Mouse (Mus musculus): ENCODE results near the gene Bpifa1.
"Not testable (repeated sequence)": the region's sequence is repeated elsewhere in the genome, so short reads cannot be mapped to it uniquely, and the experiment has no call there.

Bpifa1 gene

GRCm38 (mm10) chr2:154142580-154142979, at the start of gene Bpifa1:
TSS of gene Bpifa1 (plus strand) at chr2:154142880.
- in situ Hi-C loops (cut with MseI, MboI), result no loop called here

- in situ Hi-C loops (cut with MseI, MboI), result no loop called here
Observed at GRCm38 (mm10) chr2:154097734-154098133, 44.9 kb upstream of the Bpifa1 start.

GRCm38 (mm10) chr2:154117381-154117780, 25.3 kb upstream of the Bpifa1 start:
- in situ Hi-C loops (cut with MseI, MboI), result no loop called here

- in situ Hi-C loops (cut with MseI, MboI), result no loop called here
Observed at GRCm38 (mm10) chr2:154130120-154130519, 12.6 kb upstream of the Bpifa1 start, which contains the start of gene Bpifa3. TSS of gene Bpifa3 (plus strand) at chr2:154130336.

- in situ Hi-C loops (cut with MseI, MboI), result no loop called here
Observed at GRCm38 (mm10) chr2:154143735-154144134, 1.1 kb downstream of the Bpifa1 start.

GRCm38 (mm10) chr2:154147496-154147895, 4.8 kb downstream of the Bpifa1 start:
- in situ Hi-C loops (cut with MseI, MboI), result no loop called here

DNA sequence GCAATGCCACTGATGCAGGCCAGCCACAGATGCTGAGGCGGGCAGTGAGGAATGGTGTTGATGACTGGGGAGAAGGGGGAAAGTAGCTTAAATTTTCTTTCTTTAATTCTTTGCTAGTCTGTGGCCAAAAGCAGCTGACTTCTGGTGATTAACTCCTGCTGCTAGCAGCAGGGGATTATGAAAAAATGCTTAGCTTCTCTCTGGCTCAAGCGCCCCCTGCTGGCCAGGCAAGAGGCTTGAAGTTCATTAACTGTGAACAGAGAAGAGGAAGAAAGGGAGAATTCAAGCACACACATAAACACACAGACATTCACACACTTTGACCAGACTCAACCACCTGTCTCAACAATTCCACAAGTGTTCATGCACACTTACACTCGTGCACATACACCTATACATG, 15.8 kb downstream of the Bpifa1 start:
- in situ Hi-C loops (cut with MseI, MboI), result no loop called here

DNA sequence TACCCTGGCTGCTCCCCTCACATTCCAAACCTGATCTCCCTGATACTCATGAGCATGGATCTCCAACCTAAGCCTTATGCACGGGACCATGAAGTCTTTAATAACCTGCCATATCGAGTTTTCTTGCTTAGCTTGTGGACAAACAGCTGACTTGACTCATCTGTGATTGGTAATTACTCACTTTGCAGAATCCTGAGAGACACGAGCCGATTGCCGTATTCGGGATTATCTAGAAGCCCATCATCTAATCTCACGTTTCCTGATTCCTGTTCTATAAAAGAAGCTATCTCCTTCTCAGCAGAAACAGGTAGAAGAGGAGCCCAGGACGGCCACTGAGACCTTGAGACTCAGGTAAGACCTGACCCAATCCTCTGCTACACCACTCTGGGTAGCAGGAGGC, 19.6 kb downstream of the Bpifa1 start, which contains the start of gene Bpifa5:
TSS of gene Bpifa5 (plus strand) at position 301 of the 400 bp plus-strand sequence.
- in situ Hi-C loops (cut with MseI, MboI), result no loop called here

DNA sequence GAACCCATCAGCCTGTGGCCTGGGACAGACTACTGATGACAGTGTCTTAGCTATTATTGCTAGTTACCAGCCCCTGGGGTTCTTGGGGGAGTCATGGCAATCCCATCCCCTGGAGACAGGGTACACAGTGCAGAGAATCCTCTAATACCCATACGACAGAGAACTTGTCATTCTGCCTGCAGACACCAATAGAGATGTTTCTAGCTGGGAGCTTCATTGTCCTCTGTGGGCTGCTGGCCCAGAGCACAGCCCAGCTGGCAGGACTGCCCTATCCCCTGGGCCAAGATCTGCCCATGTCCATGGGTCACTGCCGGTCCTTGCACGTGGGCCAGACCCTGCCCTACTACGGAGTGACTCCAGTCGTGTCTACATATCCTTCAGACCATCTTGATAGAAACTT, 20.6 kb downstream of the Bpifa1 start:
- in situ Hi-C loops (cut with MseI, MboI), result no loop called here

- in situ Hi-C loops (cut with MseI, MboI), result no loop called here
Observed at GRCm38 (mm10) chr2:154169172-154169571, 26.5 kb downstream of the Bpifa1 start.

DNA sequence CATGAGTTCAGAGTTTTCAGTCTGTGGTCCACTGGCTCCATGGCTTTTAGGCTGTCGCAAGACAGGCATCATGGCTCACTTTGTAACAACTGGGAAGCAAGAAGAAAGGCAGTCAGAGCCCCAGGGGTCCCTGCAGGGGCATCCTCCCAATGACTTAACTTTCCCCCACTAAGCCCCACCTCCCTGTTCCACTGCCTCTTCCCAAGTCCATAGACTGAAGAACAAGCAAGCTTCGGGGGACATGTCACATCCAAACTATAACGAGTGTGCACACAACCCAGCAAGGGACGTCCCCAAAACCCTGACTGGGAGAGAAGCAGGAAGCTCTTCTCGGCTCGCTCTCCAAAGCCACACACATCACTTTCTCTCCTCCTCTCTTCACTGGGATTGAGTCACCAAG, 28.9 kb downstream of the Bpifa1 start:
- in situ Hi-C loops (cut with MseI, MboI), result no loop called here

- in situ Hi-C loops (cut with MseI, MboI), result no loop called here
Observed at GRCm38 (mm10) chr2:154173313-154173712, 30.6 kb downstream of the Bpifa1 start.

- in situ Hi-C loops (cut with MseI, MboI), result not testable (repeated sequence)
Observed at GRCm38 (mm10) chr2:154181900-154182299, 39.2 kb downstream of the Bpifa1 start.

DNA sequence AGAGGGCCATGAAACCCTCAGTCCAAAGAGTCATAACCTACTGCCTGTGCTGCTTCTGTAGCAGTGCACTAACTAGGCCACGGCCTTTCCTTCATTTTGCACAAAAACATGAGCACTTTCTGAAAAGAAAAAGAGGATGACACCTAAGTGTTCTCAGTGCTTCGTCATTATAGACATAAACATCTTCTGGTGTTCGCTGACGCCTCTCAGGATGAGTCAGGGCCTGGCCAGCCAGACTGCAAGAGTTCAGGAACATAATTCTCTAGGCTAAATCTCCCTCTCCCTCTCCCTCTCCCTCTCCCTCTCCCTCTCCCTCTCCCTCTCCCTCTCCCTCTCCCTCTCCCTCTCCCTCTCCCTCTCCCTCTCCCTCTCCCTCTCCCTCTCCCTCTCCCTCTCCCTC, 40.4 kb downstream of the Bpifa1 start:
- in situ Hi-C loops (cut with MseI, MboI), result not testable (repeated sequence)

GRCm38 (mm10) chr2:154185319-154185718, 42.6 kb downstream of the Bpifa1 start:
- in situ Hi-C loops (cut with MseI, MboI), result no loop called here

DNA sequence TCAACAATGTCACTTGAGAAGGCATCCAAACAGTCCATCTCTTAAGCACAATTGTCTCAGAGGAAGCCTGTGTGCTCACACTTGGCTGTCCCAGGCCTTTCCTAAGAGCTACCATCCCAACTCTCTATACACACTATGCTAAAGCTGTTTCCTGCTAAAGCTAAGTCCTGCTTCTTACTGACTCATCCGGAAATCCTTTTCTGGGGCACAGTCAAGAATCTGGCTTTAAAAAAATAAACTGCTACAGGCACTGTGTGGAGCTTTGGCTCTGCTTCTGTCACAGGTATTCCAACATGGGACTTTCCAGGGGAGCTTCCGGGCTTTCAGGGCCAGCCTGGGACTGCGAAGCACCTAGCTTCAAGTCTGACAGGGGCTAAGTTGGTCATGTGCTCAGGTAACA, 43.1 kb downstream of the Bpifa1 start:
- in situ Hi-C loops (cut with MseI, MboI), result no loop called here

DNA sequence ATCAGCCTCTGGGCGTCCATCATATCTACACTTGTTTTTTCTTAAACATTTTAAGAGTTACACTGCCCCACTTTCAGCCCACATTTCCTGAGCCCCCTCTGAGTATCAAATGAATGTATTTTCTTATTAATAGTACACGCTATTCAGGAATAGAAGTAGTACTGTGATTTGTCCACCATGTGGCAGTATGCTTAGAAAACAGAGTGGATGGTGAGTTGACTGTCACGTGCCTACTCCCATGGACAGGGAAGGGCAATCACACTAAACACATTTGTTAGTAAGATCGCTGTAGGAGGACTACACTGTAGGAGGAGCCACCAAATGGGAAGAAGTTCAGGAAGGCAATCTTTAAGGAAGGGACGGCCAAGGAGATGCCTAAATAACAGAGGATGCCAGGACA, 44.8 kb downstream of the Bpifa1 start:
- in situ Hi-C loops (cut with MseI, MboI), result no loop called here

- in situ Hi-C loops (cut with MseI, MboI), result no loop called here
Observed at GRCm38 (mm10) chr2:154189877-154190434, 47.3 kb downstream of the Bpifa1 start.

DNA sequence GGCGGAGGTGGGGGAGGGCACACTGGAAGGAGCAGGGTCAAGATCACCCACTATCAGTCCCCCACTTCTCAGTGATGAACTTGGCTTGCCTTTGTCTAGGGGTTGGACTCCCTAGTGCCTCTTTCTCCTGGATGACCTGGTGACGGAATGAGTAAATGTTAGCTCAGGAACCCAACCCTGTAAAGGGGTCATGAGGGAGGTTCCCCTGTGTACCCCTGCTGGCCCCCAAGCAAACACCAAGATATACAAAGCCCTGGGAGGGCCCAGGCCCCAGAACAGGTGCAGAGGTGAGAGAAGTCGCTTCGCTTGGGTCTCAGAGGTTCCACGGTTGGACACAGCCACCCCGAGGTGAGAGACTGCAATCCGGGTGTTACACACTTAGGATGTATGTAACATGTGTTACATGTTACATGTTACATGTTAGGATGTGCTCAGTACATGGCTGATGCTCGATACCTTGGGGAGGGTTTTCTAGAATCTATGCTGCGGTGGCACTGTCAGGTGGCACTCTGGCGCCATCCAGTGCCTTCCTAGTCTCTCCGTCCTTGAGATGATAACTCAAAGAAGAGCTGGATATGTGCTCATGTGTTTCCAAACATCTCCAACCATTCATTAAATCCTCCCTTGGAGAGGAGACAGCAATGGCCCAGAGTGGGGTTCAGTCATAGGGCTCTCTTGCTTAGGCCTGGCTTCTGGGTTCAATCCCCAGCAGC, 48.0 kb downstream of the Bpifa1 start, which contains the start of gene Bpifb1:
TSS of gene Bpifb1 (plus strand) at position 273 of the 713 bp plus-strand sequence.
- in situ Hi-C loops (cut with MseI, MboI), result no loop called here

GRCm38 (mm10) chr2:154192141-154192540, 49.5 kb downstream of the Bpifa1 start:
- in situ Hi-C loops (cut with MseI, MboI), result no loop called here

GRCm38 (mm10) chr2:154193071-154193470, 50.4 kb downstream of the Bpifa1 start:
- in situ Hi-C loops (cut with MseI, MboI), result no loop called here

- in situ Hi-C loops (cut with MseI, MboI), result no loop called here
Observed at GRCm38 (mm10) chr2:154193994-154194504, 51.4 kb downstream of the Bpifa1 start.

GRCm38 (mm10) chr2:154197036-154197435, 54.4 kb downstream of the Bpifa1 start:
- in situ Hi-C loops (cut with MseI, MboI), result no loop called here

Measured in mouse trophoblast stem cell (cell line).